Mouse (Mus musculus) intestine, postnatal 0 days (tissue): ENCODE data around the gene Hnf4a. TPM values are rescaled to one million over a fixed set of nuclear protein-coding genes. Genes with fewer than 3 reads are reported as not detected.
A peak's percentile ranks its signal among the peaks of the same experiment; 100 is the strongest.

Source experiments
- ATAC-seq: fragments of 200-750 bp; cut with Nextera tagmentation; 2 replicates; pipeline ENCODE4 v1.8.0; 2017; ENCODE audit warnings: mild to moderate bottlenecking, moderate TSS enrichment, moderate library complexity
- H3K27ac ChIP-seq: fragments of 300-500 bp; sonication (generic); 2 replicates; pipeline ENCODE4 v1.5.1; 2014; ENCODE audit warnings: mild to moderate bottlenecking, low read depth, low read length, moderate library complexity
- H3K27me3 ChIP-seq: fragments of 300-500 bp; sonication (generic); replicated peaks from 2 replicates; pipeline ENCODE4 v1.6.1; 2014; ENCODE audit warnings: low read length, mixed read lengths; ENCODE audit not compliant: control insufficient read depth, insufficient read depth
- H3K36me3 ChIP-seq: fragments of 300-500 bp; sonication (generic); 2 replicates; pipeline ENCODE4 v1.6.1; 2014; ENCODE audit warnings: mild to moderate bottlenecking, moderate library complexity; ENCODE audit not compliant: control insufficient read depth, insufficient read depth
- H3K4me1 ChIP-seq: fragments of 300-500 bp; sonication (generic); replicated peaks from 2 replicates; pipeline ENCODE4 v1.6.1; 2014; ENCODE audit warnings: antibody characterized with exemption, low read length, mixed read lengths; ENCODE audit not compliant: control insufficient read depth, insufficient read depth
- H3K4me2 ChIP-seq: fragments of 300-500 bp; sonication (generic); replicated peaks from 2 replicates; pipeline ENCODE4 v1.6.1; 2014; ENCODE audit warnings: low read depth, mild to moderate bottlenecking, moderate library complexity
- H3K4me3 ChIP-seq: fragments of 300-500 bp; sonication (generic); 2 replicates; pipeline ENCODE4 v1.5.1; 2014; ENCODE audit warnings: low read depth, low read length
- H3K9ac ChIP-seq: fragments of 300-500 bp; sonication (generic); 2 replicates; pipeline ENCODE4 v1.6.1; 2014; ENCODE audit warnings: mild to moderate bottlenecking, low read depth, low read length
- H3K9me3 ChIP-seq: fragments of 300-500 bp; sonication (generic); 2 replicates; pipeline ENCODE4 v1.6.1; 2016; ENCODE audit warnings: mixed run types; ENCODE audit not compliant: control insufficient read depth
- CTCF ChIP-seq: sonication (generic); IDR thresholded peaks from 2 replicates; pipeline ENCODE4 v1.5.1; 2016; ENCODE audit warnings: low read depth, mild to moderate bottlenecking, control low read depth, antibody characterized with exemption, moderate library complexity
- WGBS: fragments of 180-500 bp; shearing (Covaris S2); extraction: QIAGEN DNeasy Blood & Tissue Kit; methylation state at CpG from one replicate; pipeline ENCODE4 v1.1.7; 2014; 5-methylcytosine and 5-hydroxymethylcytosine counted together
- polyA plus RNA-seq: library from polyadenylated mRNA; unstranded; fragments of >200 nt; fragmentation: Nextera tagmentation; extraction: Ambion mirVana; gene quantifications from 2 replicates; pipeline ENCODE4 v1.2.1, GENCODE M21; 2015

Gene Hnf4a
- polyA plus RNA-seq, 1 experiment from 2014 or later = 50.8 TPM

GRCm38 (mm10) chr2:163577986-163578385, 71.4 kb downstream of the Hnf4a start:
- H3K27ac ChIP-seq = no peak overlapping the region
- H3K4me2 ChIP-seq = no peak overlapping the region
- 93% methylated on average over 2 of the region's 2 CpGs for WGBS
- no peak overlapping the region for H3K9ac ChIP-seq
- H3K4me3 ChIP-seq = no peak overlapping the region
- no peaks in the 10 kb centered on the region for H3K9me3 ChIP-seq
- H3K27me3 ChIP-seq = no peaks in the 10 kb centered on the region
- TF ChIP-seq CTCF = no peak
- no peaks in the 10 kb centered on the region for H3K36me3 ChIP-seq
- no peak for ATAC-seq
- H3K4me1 ChIP-seq = peaks cover 9% of the 10 kb centered on the region

- H3K9ac ChIP-seq = no peak overlapping the region
- no peak overlapping the region for H3K4me2 ChIP-seq
- 37% methylated on average over 13 of the region's 13 CpGs for WGBS
- H3K27ac ChIP-seq = peak overlapping the region; percentile 73
- ATAC-seq = peak; percentile 97
- H3K9me3 ChIP-seq = no peaks in the 10 kb centered on the region
- TF ChIP-seq CTCF = no peak
- no peak overlapping the region for H3K4me3 ChIP-seq
- H3K4me1 ChIP-seq = peaks cover 6% of the 10 kb centered on the region; the same call in 1 of the 2 replicates
- H3K36me3 ChIP-seq = no peaks in the 10 kb centered on the region
- no peaks in the 10 kb centered on the region for H3K27me3 ChIP-seq
Observed at GRCm38 (mm10) chr2:163580069-163580945, 73.7 kb downstream of the Hnf4a start.

GRCm38 (mm10) chr2:163583226-163584087, 76.8 kb downstream of the Hnf4a start:
- Histone ChIP-seq H3K9ac (no peak overlapping the region), H3K36me3 (no peaks in the 10 kb centered on the region), H3K4me3 (no peak overlapping the region), H3K9me3 (no peaks in the 10 kb centered on the region), H3K27ac (no peak overlapping the region; the same call in 1 of the 2 replicates), H3K4me1 (peaks cover 6% of the 10 kb centered on the region; the same call in 1 of the 2 replicates), H3K27me3 (no peaks in the 10 kb centered on the region), H3K4me2 (no peak overlapping the region)
- TF ChIP-seq CTCF = no peak
- no peak for ATAC-seq
- 91% methylated on average over 10 of the region's 10 CpGs for WGBS

- H3K4me2 ChIP-seq = no peak overlapping the region
- H3K4me1 ChIP-seq = peaks cover 6% of the 10 kb centered on the region; the same call in 1 of the 2 replicates
- no peaks in the 10 kb centered on the region for H3K9me3 ChIP-seq
- no peaks in the 10 kb centered on the region for H3K27me3 ChIP-seq
- no peaks in the 10 kb centered on the region for H3K36me3 ChIP-seq
- TF ChIP-seq CTCF = no peak
- H3K4me3 ChIP-seq = no peak overlapping the region
- H3K9ac ChIP-seq = no peak overlapping the region
- no peak for ATAC-seq
- 76% methylated on average over 10 of the region's 10 CpGs for WGBS
- no peak overlapping the region for H3K27ac ChIP-seq
Observed at GRCm38 (mm10) chr2:163584088-163584426, 77.4 kb downstream of the Hnf4a start.

GRCm38 (mm10) chr2:163586384-163587261, 80.0 kb downstream of the Hnf4a start:
- H3K27ac ChIP-seq = no peak overlapping the region
- peaks cover 11% of the 10 kb centered on the region for H3K4me1 ChIP-seq
- H3K27me3 ChIP-seq = no peaks in the 10 kb centered on the region
- ATAC-seq = no peak
- WGBS = 49% methylated on average over 19 of the region's 19 CpGs
- no peaks in the 10 kb centered on the region for H3K36me3 ChIP-seq
- no peak overlapping the region for H3K4me3 ChIP-seq
- TF ChIP-seq CTCF = peak; percentile 85
- H3K4me2 ChIP-seq = no peak overlapping the region
- H3K9ac ChIP-seq = no peak overlapping the region
- H3K9me3 ChIP-seq = no peaks in the 10 kb centered on the region
